Mouse (Mus musculus): ENCODE results near the gene Gins3. TPM values are rescaled to one million over a fixed set of nuclear protein-coding genes. Genes with fewer than 3 reads are reported as not detected.

Gene Gins3
- total and polyA plus RNA-seq, 3 experiments = 14.0 to 14.4 TPM; not detected in 1

DNA sequence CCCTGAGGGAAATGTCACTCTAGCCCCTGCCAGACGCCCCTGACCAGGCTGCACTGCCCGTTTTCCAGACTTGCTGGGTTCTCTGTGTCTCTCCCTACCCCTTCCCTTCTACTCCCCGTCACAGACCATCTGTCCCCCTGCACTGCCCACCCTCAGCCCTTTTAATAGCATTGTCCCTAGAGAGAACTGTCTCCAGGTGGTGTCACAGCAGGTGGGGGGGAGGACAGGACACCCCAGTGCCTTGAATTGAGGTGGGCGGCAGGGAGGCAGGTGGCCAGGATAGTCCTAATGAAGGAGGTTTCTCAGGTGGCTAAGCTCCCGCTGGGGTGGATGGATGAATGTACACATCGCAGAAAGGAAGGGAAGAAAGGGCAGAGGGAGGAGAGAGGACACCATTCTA is 61.4 kb downstream of the Gins3 start:
- Histone ChIP-seq H3K36me3 (ENCODE audit: control insufficient read depth in 1 of 2, insufficient read depth in 2 of 2, low read length in 2 of 2) (no peaks in the 10 kb centered on the region), H3K4me1 (ENCODE audit: control insufficient read depth in 1 of 2, insufficient read depth in 2 of 2, low read length in 2 of 2) (no peaks in the 10 kb centered on the region), H3K4me3 (ENCODE audit: control insufficient read depth in 1 of 2, insufficient read depth in 1 of 2, low read depth in 2 of 2, low read length in 2 of 2) (no peak overlapping the region), H3K27me3 (ENCODE audit: control insufficient read depth in 1 of 2, insufficient read depth in 2 of 2, low read length in 2 of 2) (peaks cover 5 to 6% of the 10 kb centered on the region in 2 experiments), H3K79me2 (ENCODE audit: control insufficient read depth, insufficient read depth, low read length, poor library complexity) (no peaks in the 10 kb centered on the region), H3K9ac (ENCODE audit: control insufficient read depth, low read depth, low read length, poor library complexity, severe bottlenecking) (no peak overlapping the region), H3K9me3 (replicated peaks; ENCODE audit: insufficient read depth, low read length) (no peaks in the 10 kb centered on the region), H3K27ac (ENCODE audit: control insufficient read depth, low read depth, low read length) (no peak overlapping the region)
- TF ChIP-seq CTCF (IDR thresholded peaks at IDR 0.05 in 2 of 3, conservative IDR thresholded peaks at IDR 0.05 in 1 of 3; ENCODE audit: control insufficient read depth in 1 of 3, insufficient read depth in 1 of 3, low read depth in 2 of 3, low read length in 3 of 3, poor library complexity in 1 of 3, severe bottlenecking in 1 of 3) (no peak), MEF2A (IDR thresholded peaks at IDR 0.05; ENCODE audit: extremely low read depth, insufficient replicate concordance, low read depth, low read length, poor library complexity, severe bottlenecking) (no peak), ZKSCAN1 (IDR thresholded peaks at IDR 0.05; ENCODE audit: low read depth, low read length) (no peak), TCF12 (IDR thresholded peaks at IDR 0.05; ENCODE audit: low read depth, low read length) (no peak)
- DNase-seq (ENCODE audit: low read depth, low spot score) = no peak

Other genes starting within 250 kb of the Gins3 start
- gene Cfap20, start 198.6 kb upstream of the Gins3 start, total RNA-seq (2012; rRNA removed) = 56.2 and 62.0 TPM in 2 replicates
- 100 to 1,000 TPM in 1 of 2 experiments, 10 to 100 TPM in 1; 77.7 to 281 TPM for gene Cfap20, start 198.6 kb upstream of the Gins3 start, polyA plus RNA-seq (2012; ENCODE audit: insufficient read depth in 1 of 2, insufficient read length in 2 of 2, low read depth in 1 of 2, low replicate concordance in 2 of 2, missing spikeins in 1 of 2)
- 42.3 and 44.0 TPM in 2 replicates for gene Csnk2a2, start 143.4 kb upstream of the Gins3 start, total RNA-seq (2012; rRNA removed)
- 100 to 1,000 TPM in 1 of 2 experiments, not detected in 1; 121 TPM for gene Csnk2a2, start 143.4 kb upstream of the Gins3 start, polyA plus RNA-seq (2012; ENCODE audit: insufficient read depth in 1 of 2, insufficient read length in 2 of 2, low read depth in 1 of 2, low replicate concordance in 2 of 2, missing spikeins in 1 of 2)
- not detected in 2 replicates for gene Ccdc113, start 99.4 kb upstream of the Gins3 start, total RNA-seq (2012; rRNA removed)
- not detected for gene Ccdc113, start 99.4 kb upstream of the Gins3 start, polyA plus RNA-seq (2012; ENCODE audit: insufficient read depth in 1 of 2, insufficient read length in 2 of 2, low read depth in 1 of 2, low replicate concordance in 2 of 2, missing spikeins in 1 of 2)
- gene Prss54, start 57.1 kb upstream of the Gins3 start, total RNA-seq (2012; rRNA removed) = not detected in 2 replicates
- gene Prss54, start 57.1 kb upstream of the Gins3 start, polyA plus RNA-seq (2012; ENCODE audit: insufficient read depth in 1 of 2, insufficient read length in 2 of 2, low read depth in 1 of 2, low replicate concordance in 2 of 2, missing spikeins in 1 of 2) = not detected
- gene Ndrg4, start 43.5 kb downstream of the Gins3 start, total RNA-seq (2012; rRNA removed) = 0.15 TPM in 1 of 2 replicates, not detected in the other
- gene Ndrg4, start 43.5 kb downstream of the Gins3 start, polyA plus RNA-seq (2012; ENCODE audit: insufficient read depth in 1 of 2, insufficient read length in 2 of 2, low read depth in 1 of 2, low replicate concordance in 2 of 2, missing spikeins in 1 of 2) = under 1 TPM in 1 of 2 experiments, not detected in 1; 0.28 TPM
- gene Setd6, start 82.4 kb downstream of the Gins3 start, total RNA-seq (2012; rRNA removed) = 37.8 and 42.0 TPM in 2 replicates
- gene Setd6, start 82.4 kb downstream of the Gins3 start, polyA plus RNA-seq (2012; ENCODE audit: insufficient read depth in 1 of 2, insufficient read length in 2 of 2, low read depth in 1 of 2, low replicate concordance in 2 of 2, missing spikeins in 1 of 2) = 10 to 100 TPM in 1 of 2 experiments, not detected in 1; 78.4 TPM
- 119 and 158 TPM in 2 replicates for gene Cnot1, start 174.0 kb downstream of the Gins3 start, total RNA-seq (2012; rRNA removed)
- gene Cnot1, start 174.0 kb downstream of the Gins3 start, polyA plus RNA-seq (2012; ENCODE audit: insufficient read depth in 1 of 2, insufficient read length in 2 of 2, low read depth in 1 of 2, low replicate concordance in 2 of 2, missing spikeins in 1 of 2) = 1,000 to 10,000 TPM in 1 of 2 experiments, 100 to 1,000 TPM in 1; 259 to 3,440 TPM
- 157 and 182 TPM in 2 replicates for gene Sap18b, start 191.9 kb downstream of the Gins3 start, total RNA-seq (2012; rRNA removed)
- gene Sap18b, start 191.9 kb downstream of the Gins3 start, polyA plus RNA-seq (2012; ENCODE audit: insufficient read depth in 1 of 2, insufficient read length in 2 of 2, low read depth in 1 of 2, low replicate concordance in 2 of 2, missing spikeins in 1 of 2) = 100 to 1,000 TPM in 1 of 2 experiments, not detected in 1; 354 TPM
- 2.5 and 3.4 TPM in 2 replicates for gene Slc38a7, start 220.1 kb downstream of the Gins3 start, total RNA-seq (2012; rRNA removed)
- gene Slc38a7, start 220.1 kb downstream of the Gins3 start, polyA plus RNA-seq (2012; ENCODE audit: insufficient read depth in 1 of 2, insufficient read length in 2 of 2, low read depth in 1 of 2, low replicate concordance in 2 of 2, missing spikeins in 1 of 2) = 1 to 10 TPM in 1 of 2 experiments, not detected in 1; 6.5 TPM

Measured in MEL (cell line).